ENCODE assay signal across 28 mouse cellular contexts in genomic region chr6:55347711-55348571, GRCm38 (mm10). TPM values are rescaled to one million over a fixed set of nuclear protein-coding genes. Genes with fewer than 3 reads are reported as not detected.
A peak's percentile ranks its signal among the peaks of the same experiment; 100 is the strongest.
DNase-seq lines count a peak whose midpoint lies in the region; ATAC-seq and TF ChIP-seq lines count a peak whose summit lies in the region.
"Had no signal": no experiment of that assay in that cellular context is flagged by ENCODE, and none has a peak within 500 bp of the region (broad histone marks: within the 10 kb centered on the region; RNA-seq: fewer than 3 reads in every experiment).

No protein-coding gene starts in this region.

- ATAC-seq in heart, embryonic 12.5 days (ENCODE audit: insufficient number of reproducible peaks, low FRiP score): no peak
- no peak for ATAC-seq in megakaryocyte, adult 5-6 weeks (ENCODE audit: poor library complexity, severe bottlenecking)
- ATAC-seq in liver, embryonic 14.5 days (ENCODE audit: insufficient read depth): peak; percentile 76
- ATAC-seq: forebrain, embryonic 16.5 days; hindbrain, postnatal 0 days; intestine, postnatal 0 days had no signal

- WGBS in heart, embryonic 12.5 days: 81% methylated on average over 5 of the region's 5 CpGs
- WGBS in liver, embryonic 14.5 days (ENCODE audit: insufficient replicate concordance): 33% methylated on average over 5 of the region's 5 CpGs

- H3K4me1 ChIP-seq in heart, embryonic 12.5 days (replicated peaks): peaks cover 11% of the 10 kb centered on the region
- H3K4me1 ChIP-seq in megakaryocyte, embryonic 14.5 days: peaks cover 71% of the 10 kb centered on the region
- peaks cover 24 to 26% of the 10 kb centered on the region in 2 experiments for H3K4me1 ChIP-seq in liver, embryonic 14.5 days (replicated peaks; ENCODE audit: control insufficient read depth in 2 of 2, insufficient read depth in 2 of 2, low read length in 1 of 2)
- H3K4me1 ChIP-seq: midbrain, embryonic 10.5 days had no signal

- H3K36me3 ChIP-seq in heart, embryonic 12.5 days: no peaks in the 10 kb centered on the region
- peaks cover 71% of the 10 kb centered on the region for H3K36me3 ChIP-seq in megakaryocyte, embryonic 14.5 days (replicated peaks; ENCODE audit: low read length)
- H3K36me3 ChIP-seq in liver, embryonic 14.5 days (replicated peaks; ENCODE audit: control insufficient read depth, insufficient read depth, low read depth): peaks cover 5% of the 10 kb centered on the region
- H3K36me3 ChIP-seq: G1E; midbrain, embryonic 10.5 days had no signal

- H3K27me3 ChIP-seq in heart, embryonic 12.5 days (replicated peaks): peaks cover 10% of the 10 kb centered on the region; the same call in 1 of the 2 replicates
- no peaks in the 10 kb centered on the region for H3K27me3 ChIP-seq in megakaryocyte, embryonic 14.5 days (replicated peaks)
- H3K27me3 ChIP-seq in liver, embryonic 14.5 days (ENCODE audit: control insufficient read depth, insufficient read depth, low read length): no peaks in the 10 kb centered on the region
- H3K27me3 ChIP-seq: limb, embryonic 15.5 days had no signal

- peak; percentile 75 for TF ChIP-seq EP300 in liver, embryonic 14.5 days (IDR thresholded peaks at IDR 0.05; ENCODE audit: low read depth)

- peaks cover 9% of the 10 kb centered on the region; the same call in 1 of the 2 replicates for H3K9me3 ChIP-seq in heart, embryonic 12.5 days (replicated peaks)
- H3K9me3 ChIP-seq in megakaryocyte, embryonic 14.5 days: no peaks in the 10 kb centered on the region
- no peaks in the 10 kb centered on the region for H3K9me3 ChIP-seq in liver, embryonic 14.5 days (ENCODE audit: control insufficient read depth, low read length)
- H3K9me3 ChIP-seq: G1E; limb, embryonic 15.5 days; midbrain, embryonic 10.5 days had no signal

- H3K4me2 ChIP-seq in heart, embryonic 12.5 days: no peak overlapping the region
- H3K4me2 ChIP-seq in liver, embryonic 14.5 days (ENCODE audit: low read depth): peak overlapping the region; percentile 25
- H3K4me2 ChIP-seq: limb, embryonic 15.5 days had no signal

- H3K27ac ChIP-seq in heart, embryonic 12.5 days (ENCODE audit: poor library complexity, severe bottlenecking): no peak overlapping the region
- H3K27ac ChIP-seq in liver, embryonic 14.5 days: peak overlapping the region; percentile 3; the same call in 1 of the 2 replicates
- H3K27ac ChIP-seq: hindbrain, postnatal 0 days; limb, embryonic 15.5 days; midbrain, embryonic 10.5 days had no signal

- H3K9ac ChIP-seq in heart, embryonic 12.5 days: no peak overlapping the region
- no peak overlapping the region; the same call in 1 of the 2 replicates for H3K9ac ChIP-seq in liver, embryonic 14.5 days (replicated peaks)
- H3K9ac ChIP-seq: limb, embryonic 15.5 days had no signal

- no peak for TF ChIP-seq CTCF in liver, embryonic 14.5 days (IDR thresholded peaks at IDR 0.05; ENCODE audit: low read depth)

- no peak overlapping the region for H3K4me3 ChIP-seq in heart, embryonic 12.5 days
- peak overlapping the region; percentile 74 for H3K4me3 ChIP-seq in megakaryocyte, embryonic 14.5 days (replicated peaks)
- no peak overlapping the region for H3K4me3 ChIP-seq in liver, embryonic 14.5 days (ENCODE audit: insufficient read depth in 1 of 2, low read depth in 2 of 2, low read length in 2 of 2)
- H3K4me3 ChIP-seq: erythroblast, embryonic 14.5 days; limb, embryonic 15.5 days; midbrain, embryonic 10.5 days had no signal

- peak; percentile 91 for DNase-seq in heart, adult 11 months
- no peak for DNase-seq in liver, embryonic 14.5 days (ENCODE audit: low read depth in 3 of 3, low spot score in 3 of 3)
- DNase-seq in cerebellum, adult 9-10 months: no peak
- DNase-seq in right cerebral cortex, postnatal 14 days: no peak
- DNase-seq: adrenal gland, postnatal 36 days; cerebellum, adult 18-20 months; lung, postnatal 14 days; retina, postnatal 1 day; right cerebral cortex, postnatal 4 days; thymus, postnatal 25 days had no signal

RNA-seq across cellular contexts. Expression of gene Aqp1, which starts 11.7 kb away (rescaled TPM):
- polyA plus RNA-seq in heart, embryonic 12.5 days (2016; fragmentation: Nextera tagmentation; extraction: Ambion mirVana): 23.0 and 23.5 TPM in 2 replicates
- polyA plus RNA-seq in megakaryocyte, embryonic 14.5 days (2012; ENCODE audit: insufficient read depth, low replicate concordance): 2.1 and 4.6 TPM in 2 replicates
- total RNA-seq in megakaryocyte, adult 5-6 weeks (2015): 3.6 and 7.2 TPM in 2 replicates
- total RNA-seq in megakaryocyte, adult 5-6 weeks (2017): 5.4 and 14.4 TPM in 2 replicates
- polyA plus RNA-seq in liver, embryonic 14.5 days (2012; rRNA removed): 58.3 and 59.3 TPM in 2 replicates
- 13.2 and 15.1 TPM in 2 replicates for polyA plus RNA-seq in liver, embryonic 14.5 days (2014; fragmentation: Nextera tagmentation; extraction: Ambion mirVana)
- polyA plus RNA-seq: G1E had no signal

RNA-seq across cellular contexts. Expression of gene Ghrhr, which starts 28.2 kb away (rescaled TPM):
- polyA plus RNA-seq in heart, embryonic 12.5 days (2016; fragmentation: Nextera tagmentation; extraction: Ambion mirVana): not detected in 2 replicates
- polyA plus RNA-seq in megakaryocyte, embryonic 14.5 days (2012; ENCODE audit: insufficient read depth, low replicate concordance): not detected in 2 replicates
- total RNA-seq in megakaryocyte, adult 5-6 weeks (2015): not detected in 2 replicates
- not detected in 2 replicates for total RNA-seq in megakaryocyte, adult 5-6 weeks (2017)
- polyA plus RNA-seq in liver, embryonic 14.5 days (2012; rRNA removed): 0.02 and 0.03 TPM in 2 replicates
- not detected in 2 replicates for polyA plus RNA-seq in liver, embryonic 14.5 days (2014; fragmentation: Nextera tagmentation; extraction: Ambion mirVana)
- total RNA-seq: adrenal gland, postnatal 36 days; common myeloid progenitor, adult 5-6 weeks; gastrocnemius, adult 18-20 months; granulocyte monocyte progenitor cell, adult 5-6 weeks; heart, postnatal 36 days; hindbrain, postnatal 0 days; left cerebral cortex, adult 18-20 months; left cerebral cortex, postnatal 36 days had no signal
- polyA plus RNA-seq: embryonic facial prominence, embryonic 11.5 days; erythroblast, embryonic 14.5 days; forebrain, embryonic 16.5 days; G1E; heart, embryonic 14.5 days; hindbrain, postnatal 0 days; intestine, postnatal 0 days; limb, embryonic 15.5 days; midbrain, embryonic 10.5 days had no signal
